Mouse (Mus musculus) neural tube, embryonic 15.5 days (tissue): ENCODE data around the gene Tmem170b. TPM values are rescaled to one million over a fixed set of nuclear protein-coding genes. Genes with fewer than 3 reads are reported as not detected.
A peak's percentile ranks its signal among the peaks of the same experiment; 100 is the strongest.
"Not testable (repeated sequence)": the region's sequence is repeated elsewhere in the genome, so short reads cannot be mapped to it uniquely, and the experiment has no call there.

ENCODE experiments used
- ATAC-seq: fragments of 200-750 bp; cut with Nextera tagmentation; 2 replicates; pipeline ENCODE4 v1.8.0; 2017; ENCODE audit warnings: mild to moderate bottlenecking, moderate TSS enrichment, moderate library complexity; ENCODE audit not compliant: low FRiP score
- H3K27ac ChIP-seq: fragments of 300-500 bp; sonication (generic); replicated peaks from 2 replicates; pipeline ENCODE4 v1.5.1; 2015; ENCODE audit warnings: mild to moderate bottlenecking, inconsistent platforms
- H3K27me3 ChIP-seq: fragments of 300-500 bp; sonication (generic); replicated peaks from 2 replicates; pipeline ENCODE4 v1.6.1; 2015; ENCODE audit warnings: inconsistent platforms
- H3K36me3 ChIP-seq: fragments of 300-500 bp; sonication (generic); 2 replicates; pipeline ENCODE4 v1.6.1; 2015; ENCODE audit warnings: inconsistent platforms
- H3K4me1 ChIP-seq: fragments of 300-500 bp; sonication (generic); 2 replicates; pipeline ENCODE4 v1.6.1; 2015; ENCODE audit warnings: inconsistent platforms
- H3K4me2 ChIP-seq: fragments of 300-500 bp; sonication (generic); 2 replicates; pipeline ENCODE4 v1.6.1; 2015; ENCODE audit warnings: inconsistent platforms, mild to moderate bottlenecking, moderate library complexity
- H3K4me3 ChIP-seq: fragments of 300-500 bp; sonication (generic); replicated peaks from 2 replicates; pipeline ENCODE4 v1.5.1; 2015; ENCODE audit warnings: mild to moderate bottlenecking, inconsistent platforms
- H3K9ac ChIP-seq: fragments of 300-500 bp; sonication (generic); replicated peaks from 2 replicates; pipeline ENCODE4 v1.6.1; 2015; ENCODE audit warnings: mild to moderate bottlenecking, inconsistent platforms
- H3K9me3 ChIP-seq: fragments of 300-500 bp; sonication (generic); replicated peaks from 2 replicates; pipeline ENCODE4 v1.6.1; 2016; ENCODE audit warnings: inconsistent platforms
- WGBS: fragments of 180-500 bp; shearing (Covaris S2); methylation state at CpG from one replicate; pipeline ENCODE4 v1.1.7; 2015; ENCODE audit warnings: mixed read lengths; 5-methylcytosine and 5-hydroxymethylcytosine counted together
- polyA plus RNA-seq: library from polyadenylated mRNA; unstranded; fragments of >200 nt; fragmentation: Nextera tagmentation; extraction: Ambion mirVana; gene quantifications from 2 replicates; pipeline ENCODE4 v1.2.1, GENCODE M21; 2015

The Tmem170b gene
- polyA plus RNA-seq, 1 experiment from 2014 or later = 38.0 TPM

GRCm38 (mm10) chr13:41650665-41651064, 45.0 kb downstream of the Tmem170b start:
- no peaks in the 10 kb centered on the region for H3K4me1 ChIP-seq
- no peaks in the 10 kb centered on the region for H3K9me3 ChIP-seq
- no peaks in the 10 kb centered on the region for H3K36me3 ChIP-seq
- no peak for ATAC-seq
- WGBS = 85% methylated on average over 7 of the region's 7 CpGs
- H3K27ac ChIP-seq = no peak overlapping the region
- no peak overlapping the region for H3K4me2 ChIP-seq
- H3K9ac ChIP-seq = no peak overlapping the region
- H3K4me3 ChIP-seq = no peak overlapping the region
- H3K27me3 ChIP-seq = no peaks in the 10 kb centered on the region

GRCm38 (mm10) chr13:41653791-41654190, 48.1 kb downstream of the Tmem170b start:
- H3K4me1 ChIP-seq = no peaks in the 10 kb centered on the region
- H3K9ac ChIP-seq = no peak overlapping the region
- no peaks in the 10 kb centered on the region for H3K36me3 ChIP-seq
- no peak overlapping the region for H3K4me3 ChIP-seq
- ATAC-seq = no peak
- H3K9me3 ChIP-seq = no peaks in the 10 kb centered on the region
- H3K4me2 ChIP-seq = no peak overlapping the region
- no peak overlapping the region for H3K27ac ChIP-seq
- WGBS = 92% methylated on average over 2 of the region's 2 CpGs
- no peaks in the 10 kb centered on the region for H3K27me3 ChIP-seq

- Histone ChIP-seq H3K9me3 (no peaks in the 10 kb centered on the region), H3K27ac (no peak overlapping the region), H3K36me3 (no peaks in the 10 kb centered on the region), H3K4me1 (no peaks in the 10 kb centered on the region), H3K4me2 (no peak overlapping the region), H3K4me3 (no peak overlapping the region), H3K9ac (no peak overlapping the region), H3K27me3 (no peaks in the 10 kb centered on the region)
- WGBS = 78% methylated on average over 10 of the region's 10 CpGs
- no peak for ATAC-seq
These were observed 49.9 kb downstream of the Tmem170b start for GRCm38 (mm10) chr13:41655576-41656090.

GRCm38 (mm10) chr13:41660052-41660793, 54.5 kb downstream of the Tmem170b start:
- H3K4me1 ChIP-seq = 0 out of 2 replicates have a peak, but pooled peaks cover 5% of the 10 kb centered on the region
- H3K4me2 ChIP-seq = no peak overlapping the region
- ATAC-seq = no peak
- no peaks in the 10 kb centered on the region for H3K36me3 ChIP-seq
- no peaks in the 10 kb centered on the region for H3K9me3 ChIP-seq
- H3K4me3 ChIP-seq = no peak overlapping the region
- H3K27ac ChIP-seq = no peak overlapping the region
- 75% methylated on average over 11 of the region's 11 CpGs for WGBS
- no peaks in the 10 kb centered on the region for H3K27me3 ChIP-seq
- no peak overlapping the region for H3K9ac ChIP-seq

GRCm38 (mm10) chr13:41661116-41661515, 55.4 kb downstream of the Tmem170b start:
- Histone ChIP-seq H3K4me1 (0 out of 2 replicates have a peak, but pooled peaks cover 5% of the 10 kb centered on the region), H3K4me3 (no peak overlapping the region), H3K4me2 (no peak overlapping the region), H3K9ac (no peak overlapping the region), H3K27ac (no peak overlapping the region), H3K9me3 (no peaks in the 10 kb centered on the region), H3K27me3 (no peaks in the 10 kb centered on the region), H3K36me3 (no peaks in the 10 kb centered on the region)
- WGBS = 85% methylated on average over 11 of the region's 11 CpGs
- no peak for ATAC-seq

- Histone ChIP-seq H3K9ac (no peak overlapping the region), H3K4me3 (no peak overlapping the region), H3K27ac (0 out of 2 replicates have a peak overlapping the region, but pooled peaks have one; percentile 10), H3K9me3 (no peaks in the 10 kb centered on the region), H3K4me2 (no peak overlapping the region), H3K27me3 (no peaks in the 10 kb centered on the region), H3K36me3 (no peaks in the 10 kb centered on the region), H3K4me1 (0 out of 2 replicates have a peak, but pooled peaks cover 5% of the 10 kb centered on the region)
- no peak for ATAC-seq
- WGBS = 46% methylated on average over 17 of the region's 17 CpGs
These were observed 56.8 kb downstream of the Tmem170b start for GRCm38 (mm10) chr13:41662401-41663070.

GRCm38 (mm10) chr13:41663501-41664195, 57.9 kb downstream of the Tmem170b start:
- 93% methylated on average over 14 of the region's 14 CpGs for WGBS

GRCm38 (mm10) chr13:41669951-41670350, 64.2 kb downstream of the Tmem170b start:
- no peaks in the 10 kb centered on the region for H3K4me1 ChIP-seq
- H3K9me3 ChIP-seq = no peaks in the 10 kb centered on the region
- no peak overlapping the region for H3K9ac ChIP-seq
- 94% methylated on average over 2 of the region's 2 CpGs for WGBS
- H3K36me3 ChIP-seq = no peaks in the 10 kb centered on the region
- H3K27ac ChIP-seq = no peak overlapping the region
- no peaks in the 10 kb centered on the region for H3K27me3 ChIP-seq
- no peak for ATAC-seq
- no peak overlapping the region for H3K4me3 ChIP-seq
- no peak overlapping the region for H3K4me2 ChIP-seq

More at GRCm38 (mm10) chr13:41663501-41664195, 57.9 kb downstream of the Tmem170b start:
- H3K9ac ChIP-seq = no peak overlapping the region
- no peak overlapping the region for H3K4me2 ChIP-seq
- H3K27me3 ChIP-seq = no peaks in the 10 kb centered on the region
- H3K4me3 ChIP-seq = no peak overlapping the region
- 0 out of 2 replicates have a peak, but pooled peaks cover 5% of the 10 kb centered on the region for H3K4me1 ChIP-seq
- H3K36me3 ChIP-seq = no peaks in the 10 kb centered on the region
- ATAC-seq = no peak
- no peaks in the 10 kb centered on the region for H3K9me3 ChIP-seq
- H3K27ac ChIP-seq = no peak overlapping the region

GRCm38 (mm10) chr13:41670386-41671130, 64.9 kb downstream of the Tmem170b start:
- WGBS = 73% methylated on average over 7 of the region's 7 CpGs
- Histone ChIP-seq H3K9me3 (no peaks in the 10 kb centered on the region), H3K4me1 (no peaks in the 10 kb centered on the region), H3K4me3 (no peak overlapping the region), H3K27me3 (no peaks in the 10 kb centered on the region), H3K9ac (no peak overlapping the region), H3K36me3 (no peaks in the 10 kb centered on the region), H3K27ac (no peak overlapping the region), H3K4me2 (no peak overlapping the region)
- ATAC-seq = no peak

- Histone ChIP-seq H3K27me3 (no peaks in the 10 kb centered on the region), H3K4me1 (no peaks in the 10 kb centered on the region), H3K27ac (no peak overlapping the region), H3K36me3 (no peaks in the 10 kb centered on the region), H3K4me2 (no peak overlapping the region), H3K9ac (no peak overlapping the region), H3K4me3 (no peak overlapping the region), H3K9me3 (no peaks in the 10 kb centered on the region)
- 92% methylated on average over 11 of the region's 11 CpGs for WGBS
- ATAC-seq = no peak
These were observed 65.5 kb downstream of the Tmem170b start for GRCm38 (mm10) chr13:41671136-41671705.

GRCm38 (mm10) chr13:41672904-41673303, 67.2 kb downstream of the Tmem170b start:
- not testable (repeated sequence) for H3K9me3 ChIP-seq, H3K27me3 ChIP-seq, H3K36me3 ChIP-seq, H3K4me3 ChIP-seq, H3K27ac ChIP-seq, H3K4me1 ChIP-seq, H3K4me2 ChIP-seq, ATAC-seq, H3K9ac ChIP-seq
- 54% methylated on average over 5 of the region's 5 CpGs for WGBS
